Mouse (Mus musculus): Measurements from ENCODE around the gene Zkscan2.

The Zkscan2 gene

DNA sequence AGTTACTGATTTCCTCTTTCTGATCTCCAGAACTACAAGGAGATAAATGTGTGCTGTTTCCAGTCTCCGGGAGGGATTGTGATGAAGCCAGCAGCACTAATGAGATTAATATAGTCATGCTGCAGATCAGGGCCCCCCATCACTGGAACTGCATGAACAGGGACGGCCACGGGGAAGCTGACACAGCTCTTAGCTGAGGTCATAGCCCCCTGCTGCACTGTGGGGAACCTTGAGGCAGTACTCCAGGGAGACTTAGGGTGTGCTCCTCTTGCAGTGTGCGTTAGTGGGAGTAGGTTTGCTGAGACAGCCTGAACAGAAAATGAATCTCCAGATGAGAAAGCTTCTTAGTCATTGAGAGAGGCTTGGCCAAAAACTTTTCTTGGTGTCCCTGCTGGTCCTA lies 69.0 kb downstream of the Zkscan2 start:
- no peak for DNase-seq

DNA sequence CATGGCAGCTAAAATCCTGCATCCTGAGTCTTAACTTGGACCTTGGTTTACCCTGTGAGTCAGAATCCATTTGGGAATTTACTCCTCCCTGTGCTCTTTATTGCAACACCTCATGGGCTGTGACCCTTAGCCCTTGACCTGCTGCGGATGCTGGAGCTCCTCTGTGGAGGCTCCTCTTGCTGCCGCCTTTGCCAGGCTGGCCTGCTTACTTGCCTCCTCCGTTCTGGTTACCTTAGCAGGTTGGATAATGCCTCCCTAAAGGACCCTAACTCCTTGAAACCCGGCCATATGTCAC lies 69.9 kb downstream of the Zkscan2 start:
- DNase-seq: no peak

DNA sequence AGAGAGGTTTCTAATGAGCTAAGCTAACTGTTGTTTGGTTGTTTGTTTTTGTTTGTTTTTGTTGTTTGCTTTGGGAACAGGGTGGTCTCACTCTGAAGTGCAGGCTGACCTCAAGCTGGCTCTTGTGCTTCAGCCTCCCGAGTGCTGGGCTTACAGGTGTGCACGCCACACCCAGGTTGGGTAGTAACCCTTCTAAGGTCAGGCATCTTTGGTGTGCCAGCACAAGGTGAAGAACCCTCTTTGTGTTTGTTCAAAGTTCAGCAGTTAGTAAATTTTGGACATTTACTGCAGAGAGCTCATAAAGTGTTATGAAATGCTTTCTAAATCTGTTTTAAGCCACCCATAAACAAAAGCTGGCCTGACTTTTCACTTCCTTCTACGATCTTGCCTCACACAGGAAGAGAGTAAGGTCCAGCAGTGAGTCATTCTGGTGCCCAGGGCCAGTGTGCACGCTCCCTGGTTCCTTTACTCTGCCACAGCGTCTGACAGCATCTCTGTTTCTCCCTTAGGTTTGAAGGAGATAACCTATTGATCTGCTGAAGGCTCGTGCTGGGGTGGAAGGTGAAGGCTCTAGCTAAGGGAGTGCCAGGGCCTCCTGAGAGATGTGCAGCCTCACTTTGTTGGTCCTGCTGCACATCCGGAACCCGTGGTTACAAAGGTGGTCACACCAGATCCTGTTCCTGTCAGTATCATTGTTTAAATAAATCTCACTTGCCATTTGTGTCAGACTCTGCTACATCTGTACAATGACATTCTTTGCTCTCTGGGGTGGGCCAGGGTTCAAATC lies 70.4 kb downstream of the Zkscan2 start:
- no peak for DNase-seq
